Mouse (Mus musculus) stomach, embryonic 14.5 days (tissue): ENCODE measurements around the gene Tmem175. TPM values are rescaled to one million over a fixed set of nuclear protein-coding genes. Genes with fewer than 3 reads are reported as not detected.

Experiments
- ATAC-seq: fragments of 200-750 bp; cut with Nextera tagmentation; 2 replicates; pipeline ENCODE4 v1.8.0; 2017; ENCODE audit warnings: low read depth, moderate TSS enrichment; ENCODE audit not compliant: insufficient number of reproducible peaks, insufficient read depth, low FRiP score
- H3K27ac ChIP-seq: fragments of 300-500 bp; sonication (generic); 2 replicates; pipeline ENCODE4 v1.5.1; 2014; ENCODE audit warnings: mild to moderate bottlenecking, low read length, moderate library complexity, mixed read lengths
- H3K27me3 ChIP-seq: fragments of 300-500 bp; sonication (generic); 2 replicates; pipeline ENCODE4 v1.6.1; 2014; ENCODE audit warnings: low read length, control low read depth, mixed read lengths; ENCODE audit not compliant: control insufficient read depth, insufficient read depth
- H3K36me3 ChIP-seq: fragments of 300-500 bp; sonication (generic); 2 replicates; pipeline ENCODE4 v1.6.1; 2014; ENCODE audit warnings: mild to moderate bottlenecking, control low read depth, low read length, moderate library complexity, mixed read lengths; ENCODE audit not compliant: control insufficient read depth, insufficient read depth
- H3K4me1 ChIP-seq: fragments of 300-500 bp; sonication (generic); 2 replicates; pipeline ENCODE4 v1.6.1; 2014; ENCODE audit warnings: low read length, control low read depth, mixed read lengths; ENCODE audit not compliant: control insufficient read depth, insufficient read depth
- H3K4me2 ChIP-seq: fragments of 300-500 bp; sonication (generic); replicated peaks from 2 replicates; pipeline ENCODE4 v1.6.1; 2014; ENCODE audit warnings: low read depth, low read length, control low read depth
- H3K4me3 ChIP-seq: fragments of 300-500 bp; sonication (generic); 2 replicates; pipeline ENCODE4 v1.5.1; 2014; ENCODE audit warnings: low read depth, low read length, control low read depth
- H3K9ac ChIP-seq: fragments of 300-500 bp; sonication (generic); replicated peaks from 2 replicates; pipeline ENCODE4 v1.6.1; 2014; ENCODE audit warnings: low read depth, mild to moderate bottlenecking, control low read depth, low read length, moderate library complexity, mixed read lengths
- H3K9me3 ChIP-seq: fragments of 300-500 bp; sonication (generic); 2 replicates; pipeline ENCODE4 v1.6.1; 2016; ENCODE audit warnings: low read depth, low read length, control low read depth; ENCODE audit not compliant: control insufficient read depth
- WGBS: fragments of 180-500 bp; shearing (Covaris S2); extraction: QIAGEN DNeasy Blood & Tissue Kit; methylation state at CpG from one replicate; pipeline ENCODE4 v1.1.7; 2014; 5-methylcytosine and 5-hydroxymethylcytosine counted together
- polyA plus RNA-seq: library from polyadenylated mRNA; unstranded; fragments of >200 nt; fragmentation: Nextera tagmentation; extraction: Ambion mirVana; gene quantifications from 2 replicates; pipeline ENCODE4 v1.2.1, GENCODE M21; 2014

The Tmem175 gene
- polyA plus RNA-seq, 1 experiment from 2014 or later, result 35.2 TPM

DNA sequence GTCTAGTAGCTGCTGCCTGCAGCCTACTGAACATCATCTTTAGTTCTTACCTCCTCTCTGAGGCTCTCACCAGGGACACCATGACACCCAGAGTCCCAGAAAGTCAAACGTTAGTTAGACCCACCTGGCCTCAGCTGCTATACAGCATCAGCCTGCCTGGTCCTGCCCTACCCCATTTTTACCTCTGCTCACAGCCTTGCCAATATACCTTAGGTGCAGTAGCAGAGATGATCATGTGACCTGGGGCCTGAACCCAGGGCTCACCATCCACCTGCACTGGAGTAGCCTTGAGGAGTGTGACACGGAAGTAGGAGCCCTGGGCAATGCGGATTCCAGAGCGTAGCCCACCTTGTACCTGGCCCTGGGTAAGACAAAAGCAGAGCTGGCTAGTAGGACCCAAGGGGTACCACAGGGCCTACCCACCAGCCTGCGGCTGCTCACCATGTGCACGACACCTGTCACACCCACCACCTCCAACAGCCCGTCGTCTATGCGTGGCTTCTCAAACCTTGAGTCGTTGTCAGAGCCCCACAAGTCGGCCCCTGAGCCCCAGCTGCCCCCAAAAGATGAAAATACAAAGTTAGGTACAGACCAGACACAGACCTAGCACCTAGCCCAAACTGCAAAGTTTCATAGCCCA lies 19.5 kb downstream of the Tmem175 start:
- no peaks in the 10 kb centered on the region for H3K4me1 ChIP-seq
- no peaks in the 10 kb centered on the region for H3K27me3 ChIP-seq
- H3K27ac ChIP-seq, result no peak overlapping the region
- no peak for ATAC-seq
- no peak overlapping the region for H3K9ac ChIP-seq
- no peak overlapping the region for H3K4me2 ChIP-seq
- H3K9me3 ChIP-seq, result no peaks in the 10 kb centered on the region
- peaks cover 40% of the 10 kb centered on the region for H3K36me3 ChIP-seq
- WGBS, result 91% methylated on average over 11 of the region's 11 CpGs
- H3K4me3 ChIP-seq, result no peak overlapping the region

DNA sequence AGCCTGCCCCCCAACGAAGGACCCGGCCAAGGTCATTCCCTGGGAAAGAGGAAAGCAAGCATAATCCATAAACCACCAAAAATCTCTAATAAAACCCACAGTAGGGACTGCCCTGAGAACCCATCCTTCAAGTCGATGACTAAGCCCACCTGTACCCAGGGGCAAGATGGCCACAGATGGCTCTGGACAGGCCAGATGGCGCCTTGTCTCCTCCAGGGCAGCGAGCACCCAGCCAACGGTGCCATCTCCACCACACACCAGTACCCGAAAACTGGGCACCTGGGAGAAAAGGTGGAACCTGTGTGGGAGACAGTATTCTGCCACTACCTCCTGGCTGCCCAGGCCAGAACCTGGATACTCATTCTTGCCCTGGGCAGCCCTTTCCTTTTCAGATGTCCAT lies 20.8 kb downstream of the Tmem175 start:
- ATAC-seq, result no peak
- Histone ChIP-seq H3K27ac (no peak overlapping the region), H3K27me3 (no peaks in the 10 kb centered on the region), H3K4me2 (no peak overlapping the region), H3K4me3 (no peak overlapping the region), H3K9me3 (no peaks in the 10 kb centered on the region), H3K36me3 (peaks cover 44% of the 10 kb centered on the region), H3K9ac (no peak overlapping the region), H3K4me1 (no peaks in the 10 kb centered on the region)
- 87% methylated on average over 7 of the region's 7 CpGs for WGBS

DNA sequence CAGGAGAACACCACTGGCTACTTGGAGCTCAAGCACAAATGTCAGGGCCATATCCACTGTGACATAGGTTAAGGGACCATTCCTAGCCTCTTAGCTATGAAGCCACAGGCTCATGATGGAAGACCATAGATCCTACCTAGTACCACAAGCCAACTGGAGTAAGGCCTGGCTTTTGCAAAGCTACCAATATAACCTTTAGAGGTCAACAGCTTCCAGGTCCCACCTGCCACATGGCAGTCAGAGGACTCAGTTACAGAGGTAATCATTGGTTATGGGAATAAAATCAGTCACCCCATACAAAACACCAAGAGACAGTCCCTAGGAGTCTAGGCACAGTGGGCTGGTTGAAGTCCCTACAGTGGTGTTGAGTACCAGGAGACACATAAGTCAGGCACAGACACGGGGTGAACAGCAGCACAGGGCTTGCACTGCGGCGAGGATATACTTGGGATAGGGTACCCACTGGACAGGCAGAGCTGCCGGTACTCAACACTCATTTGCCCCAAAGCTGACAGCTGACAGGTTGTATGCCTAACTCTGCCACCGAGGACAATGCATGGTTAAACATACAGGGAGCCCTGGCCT lies 21.7 kb downstream of the Tmem175 start:
- Histone ChIP-seq H3K36me3 (peaks cover 39% of the 10 kb centered on the region), H3K4me2 (no peak overlapping the region), H3K9me3 (no peaks in the 10 kb centered on the region), H3K27ac (no peak overlapping the region), H3K4me3 (no peak overlapping the region), H3K27me3 (no peaks in the 10 kb centered on the region), H3K9ac (no peak overlapping the region), H3K4me1 (no peaks in the 10 kb centered on the region)
- WGBS, result 84% methylated on average over 5 of the region's 5 CpGs
- no peak for ATAC-seq

DNA sequence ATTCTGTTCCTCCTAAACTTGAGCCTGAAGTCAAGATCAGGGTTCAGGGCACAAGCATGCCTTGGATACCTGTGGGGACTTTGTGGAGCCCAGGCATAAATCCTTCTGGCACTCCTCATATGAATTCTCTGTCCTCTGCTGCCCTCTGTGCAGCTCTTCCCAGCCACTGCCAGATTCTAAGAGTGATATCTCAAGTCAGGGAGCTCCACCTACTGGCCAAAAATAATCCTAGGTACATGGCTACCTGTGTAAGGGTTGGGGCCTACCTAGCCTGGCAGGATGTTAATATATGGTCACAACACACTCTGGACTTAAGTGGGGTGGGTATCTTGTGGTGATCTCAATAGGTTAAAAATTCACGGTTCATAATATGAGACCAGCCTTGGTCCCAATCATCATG lies 22.3 kb downstream of the Tmem175 start:
- Histone ChIP-seq H3K27me3 (no peaks in the 10 kb centered on the region), H3K4me1 (no peaks in the 10 kb centered on the region), H3K36me3 (peaks cover 41% of the 10 kb centered on the region), H3K4me2 (no peak overlapping the region), H3K27ac (no peak overlapping the region), H3K9ac (no peak overlapping the region), H3K4me3 (no peak overlapping the region), H3K9me3 (no peaks in the 10 kb centered on the region)
- peak; percentile 51; the same call in 1 of the 2 replicates for ATAC-seq
- 59% methylated on average over 1 of the region's 1 CpGs for WGBS

DNA sequence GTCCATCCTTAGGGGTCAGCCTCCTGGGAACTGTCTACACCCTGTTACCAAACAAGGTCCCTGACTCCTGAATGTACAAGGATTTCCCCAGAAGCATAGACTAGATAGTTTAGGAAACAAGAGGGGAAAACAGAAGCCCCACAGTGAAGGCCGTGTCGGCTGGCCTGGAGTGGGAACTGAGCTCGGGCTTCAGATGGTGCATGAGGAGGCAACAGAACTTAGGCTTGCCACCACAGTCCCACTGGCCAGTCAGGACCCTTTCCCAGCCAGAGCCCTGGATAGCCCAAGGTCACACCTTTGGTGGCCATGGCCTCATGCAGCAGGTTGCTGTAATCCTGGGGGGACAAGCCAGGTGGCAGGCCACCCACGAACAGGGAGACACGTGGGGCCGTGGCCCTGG lies 23.8 kb downstream of the Tmem175 start:
- no peaks in the 10 kb centered on the region for H3K27me3 ChIP-seq
- H3K27ac ChIP-seq, result no peak overlapping the region
- H3K4me2 ChIP-seq, result no peak overlapping the region
- ATAC-seq, result no peak
- no peak overlapping the region for H3K9ac ChIP-seq
- no peak overlapping the region for H3K4me3 ChIP-seq
- no peaks in the 10 kb centered on the region for H3K9me3 ChIP-seq
- peaks cover 43% of the 10 kb centered on the region for H3K36me3 ChIP-seq
- H3K4me1 ChIP-seq, result no peaks in the 10 kb centered on the region
- WGBS, result 91% methylated on average over 6 of the region's 6 CpGs

DNA sequence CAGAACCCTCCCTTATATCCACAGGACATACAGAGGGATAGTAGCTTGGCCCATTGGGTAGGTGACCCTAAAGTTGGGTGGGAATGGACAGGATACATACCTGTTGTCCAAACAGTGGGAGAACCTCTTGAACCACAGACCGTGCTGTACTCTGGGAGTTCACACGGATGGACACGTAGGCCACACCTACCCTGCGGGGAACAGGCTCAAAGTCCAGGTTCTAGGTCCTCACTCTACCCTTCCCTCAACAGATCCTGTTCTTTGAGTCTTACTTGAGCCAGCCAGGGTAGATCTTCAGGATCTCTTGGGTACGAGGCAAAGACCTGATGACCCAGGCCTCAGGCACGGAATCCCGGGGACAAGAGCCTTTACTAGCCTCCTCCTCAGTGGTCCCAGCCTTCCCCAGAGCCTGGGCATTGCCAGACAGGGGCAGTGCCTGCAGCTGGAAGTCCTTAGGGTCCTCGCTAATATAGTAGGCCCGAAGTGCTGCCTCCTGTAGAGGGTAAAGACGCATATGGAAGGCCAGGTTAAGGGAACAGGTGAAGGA lies 24.9 kb downstream of the Tmem175 start:
- no peak overlapping the region for H3K4me3 ChIP-seq
- H3K4me2 ChIP-seq, result no peak overlapping the region
- no peak overlapping the region for H3K27ac ChIP-seq
- no peaks in the 10 kb centered on the region for H3K9me3 ChIP-seq
- WGBS, result 95% methylated on average over 10 of the region's 10 CpGs
- ATAC-seq, result no peak
- H3K36me3 ChIP-seq, result peaks cover 37% of the 10 kb centered on the region
- H3K4me1 ChIP-seq, result peaks cover 1% of the 10 kb centered on the region; the same call in 1 of the 2 replicates
- H3K27me3 ChIP-seq, result no peaks in the 10 kb centered on the region
- no peak overlapping the region for H3K9ac ChIP-seq

DNA sequence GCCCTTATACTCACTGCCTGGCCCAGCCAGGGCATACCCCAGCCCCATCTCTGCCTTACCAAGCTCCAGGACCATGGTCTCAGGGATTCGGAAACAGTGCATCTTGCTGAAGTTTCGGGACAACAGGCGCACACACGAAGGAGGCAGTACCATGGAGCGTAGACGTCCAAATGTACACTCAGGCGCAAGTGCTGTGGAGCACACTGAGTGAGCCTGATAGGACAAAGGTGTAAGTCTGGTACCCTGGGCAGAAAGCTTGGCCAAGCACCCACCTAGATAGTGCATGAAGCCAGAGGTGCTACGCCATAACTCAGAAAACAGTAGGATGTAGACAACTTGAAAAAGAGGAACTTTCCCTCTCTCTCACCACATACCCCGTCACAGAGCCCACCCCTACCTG lies 25.8 kb downstream of the Tmem175 start:
- WGBS, result 95% methylated on average over 9 of the region's 9 CpGs
- no peak for ATAC-seq
- no peak overlapping the region for H3K27ac ChIP-seq
- H3K4me1 ChIP-seq, result peaks cover 5% of the 10 kb centered on the region; the same call in 1 of the 2 replicates
- H3K9ac ChIP-seq, result no peak overlapping the region
- H3K4me2 ChIP-seq, result no peak overlapping the region
- H3K36me3 ChIP-seq, result peaks cover 29% of the 10 kb centered on the region
- H3K9me3 ChIP-seq, result no peaks in the 10 kb centered on the region
- no peaks in the 10 kb centered on the region for H3K27me3 ChIP-seq
- H3K4me3 ChIP-seq, result no peak overlapping the region

DNA sequence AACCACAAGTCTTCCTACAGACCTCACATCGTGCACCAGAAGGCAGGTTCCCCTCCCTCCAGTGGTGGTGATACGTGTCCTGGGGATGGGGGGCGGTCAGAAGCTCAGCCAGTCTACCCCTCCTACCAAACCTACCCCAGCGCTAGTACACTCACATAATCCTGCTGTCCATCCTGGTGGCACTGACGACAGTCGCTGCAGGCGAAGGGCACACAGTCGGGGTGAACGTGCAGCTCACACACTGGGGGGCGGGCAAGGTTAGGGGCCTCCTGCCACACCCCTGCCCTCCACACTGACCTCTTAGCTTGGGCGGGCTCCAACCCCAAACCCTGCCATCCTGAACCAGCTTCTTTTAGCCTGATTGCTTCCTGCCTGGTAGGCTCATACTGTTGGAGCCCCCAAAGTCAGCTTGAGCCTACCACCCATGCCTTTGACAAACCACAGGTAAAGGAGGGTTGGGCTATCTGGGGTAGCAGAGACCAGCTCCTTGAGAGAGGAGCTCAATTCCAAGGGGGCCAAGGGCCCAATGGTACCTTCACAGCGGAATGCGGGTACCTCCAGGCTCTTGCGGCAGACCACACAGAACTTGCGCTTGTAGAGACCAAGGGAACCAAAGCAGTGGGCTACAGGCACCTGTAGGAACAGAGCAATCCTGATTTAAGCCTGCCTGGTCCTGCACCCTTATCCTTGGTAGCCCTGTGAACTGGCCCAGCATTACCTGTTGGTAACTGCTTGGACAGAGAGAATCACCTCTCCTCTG lies 26.5 kb downstream of the Tmem175 start:
- peaks cover 29% of the 10 kb centered on the region for H3K36me3 ChIP-seq
- no peak overlapping the region for H3K4me3 ChIP-seq
- H3K4me2 ChIP-seq, result no peak overlapping the region
- ATAC-seq, result no peak
- H3K9ac ChIP-seq, result no peak overlapping the region
- H3K4me1 ChIP-seq, result peaks cover 5% of the 10 kb centered on the region; the same call in 1 of the 2 replicates
- H3K27me3 ChIP-seq, result no peaks in the 10 kb centered on the region
- H3K9me3 ChIP-seq, result no peaks in the 10 kb centered on the region
- 89% methylated on average over 15 of the region's 15 CpGs for WGBS
- no peak overlapping the region for H3K27ac ChIP-seq
